Mouse (Mus musculus): ENCODE data around the gene Upb1. TPM values are rescaled to one million over a fixed set of nuclear protein-coding genes. Genes with fewer than 3 reads are reported as not detected.
A peak's percentile ranks its signal among the peaks of the same experiment; 100 is the strongest.
"Not testable (repeated sequence)": the region's sequence is repeated elsewhere in the genome, so short reads cannot be mapped to it uniquely, and the experiment has no call there.

Gene Upb1
- polyA plus RNA-seq, 1 experiment from 2014 or later = not detected

GRCm38 (mm10) chr10:75445030-75445429 is 44.1 kb downstream of the Upb1 start:
- no peak overlapping the region for H3K4me3 ChIP-seq
- ATAC-seq (ENCODE audit: low read depth) = no peak
- no peaks in the 10 kb centered on the region for H3K36me3 ChIP-seq
- no peaks in the 10 kb centered on the region for H3K9me3 ChIP-seq
- no peaks in the 10 kb centered on the region; the same call in 1 of the 2 replicates for H3K27me3 ChIP-seq
- no peak overlapping the region for H3K4me2 ChIP-seq
- WGBS = 75% methylated on average over 8 of the region's 8 CpGs
- no peak overlapping the region for H3K27ac ChIP-seq (replicated peaks)
- H3K4me1 ChIP-seq (replicated peaks) = peaks cover 19% of the 10 kb centered on the region
- no peak overlapping the region for H3K9ac ChIP-seq

GRCm38 (mm10) chr10:75446501-75447083 is 45.7 kb downstream of the Upb1 start:
- Histone ChIP-seq H3K4me1 (replicated peaks) (peaks cover 32% of the 10 kb centered on the region), H3K27me3 (no peaks in the 10 kb centered on the region; the same call in 1 of the 2 replicates), H3K9me3 (no peaks in the 10 kb centered on the region), H3K27ac (replicated peaks) (no peak overlapping the region; the same call in 1 of the 2 replicates), H3K36me3 (no peaks in the 10 kb centered on the region), H3K9ac (no peak overlapping the region), H3K4me2 (no peak overlapping the region), H3K4me3 (no peak overlapping the region)
- 67% methylated on average over 13 of the region's 13 CpGs for WGBS
- ATAC-seq (ENCODE audit: low read depth) = no peak

- H3K27ac ChIP-seq (replicated peaks) = no peak overlapping the region
- H3K36me3 ChIP-seq = no peaks in the 10 kb centered on the region
- H3K27me3 ChIP-seq = no peaks in the 10 kb centered on the region; the same call in 1 of the 2 replicates
- H3K4me1 ChIP-seq (replicated peaks) = peaks cover 38% of the 10 kb centered on the region
- H3K4me2 ChIP-seq = no peak overlapping the region
- WGBS = 83% methylated on average over 11 of the region's 11 CpGs
- no peak overlapping the region for H3K9ac ChIP-seq
- ATAC-seq (ENCODE audit: low read depth) = no peak
- no peak overlapping the region for H3K4me3 ChIP-seq
- no peaks in the 10 kb centered on the region for H3K9me3 ChIP-seq
Observed at GRCm38 (mm10) chr10:75447489-75447888, 46.6 kb downstream of the Upb1 start.

GRCm38 (mm10) chr10:75448806-75449420 is 48.0 kb downstream of the Upb1 start:
- H3K27me3 ChIP-seq = no peaks in the 10 kb centered on the region; the same call in 1 of the 2 replicates
- no peak for ATAC-seq (ENCODE audit: low read depth)
- H3K4me3 ChIP-seq = no peak overlapping the region
- no peak overlapping the region for H3K4me2 ChIP-seq
- peaks cover 38% of the 10 kb centered on the region for H3K4me1 ChIP-seq (replicated peaks)
- H3K27ac ChIP-seq (replicated peaks) = no peak overlapping the region
- no peaks in the 10 kb centered on the region for H3K36me3 ChIP-seq
- 75% methylated on average over 6 of the region's 6 CpGs for WGBS
- H3K9ac ChIP-seq = no peak overlapping the region
- H3K9me3 ChIP-seq = no peaks in the 10 kb centered on the region

GRCm38 (mm10) chr10:75450331-75450730 is 49.4 kb downstream of the Upb1 start:
- Histone ChIP-seq H3K36me3 (no peaks in the 10 kb centered on the region), H3K9me3 (no peaks in the 10 kb centered on the region), H3K4me1 (replicated peaks) (peaks cover 26% of the 10 kb centered on the region), H3K4me3 (no peak overlapping the region), H3K4me2 (no peak overlapping the region), H3K27me3 (no peaks in the 10 kb centered on the region; the same call in 1 of the 2 replicates), H3K9ac (no peak overlapping the region), H3K27ac (replicated peaks) (peak overlapping the region; percentile 42; the same call in 1 of the 2 replicates)
- WGBS = 91% methylated on average over 8 of the region's 8 CpGs
- no peak for ATAC-seq (ENCODE audit: low read depth)

GRCm38 (mm10) chr10:75451036-75451786 is 50.3 kb downstream of the Upb1 start:
- H3K27ac ChIP-seq (replicated peaks) = peak overlapping the region; percentile 42

GRCm38 (mm10) chr10:75456061-75456831 is 55.3 kb downstream of the Upb1 start:
- H3K27ac ChIP-seq (replicated peaks); H3K27me3 ChIP-seq; H3K4me3 ChIP-seq; H3K36me3 ChIP-seq; H3K9ac ChIP-seq; H3K9me3 ChIP-seq; H3K4me2 ChIP-seq: not testable (repeated sequence)
- H3K4me1 ChIP-seq (replicated peaks) = peaks cover 13% of the 10 kb centered on the region
- 62% methylated on average over 12 of the region's 18 CpGs for WGBS
- peak; percentile 72 for ATAC-seq (ENCODE audit: low read depth)

More at GRCm38 (mm10) chr10:75451036-75451786, 50.3 kb downstream of the Upb1 start:
- ATAC-seq (ENCODE audit: low read depth) = peak; percentile 74
- peaks cover 29% of the 10 kb centered on the region for H3K4me1 ChIP-seq (replicated peaks)
- H3K9ac ChIP-seq = no peak overlapping the region
- no peak overlapping the region for H3K4me3 ChIP-seq
- no peaks in the 10 kb centered on the region for H3K36me3 ChIP-seq
- H3K27me3 ChIP-seq = no peaks in the 10 kb centered on the region; the same call in 1 of the 2 replicates
- no peak overlapping the region for H3K4me2 ChIP-seq
- WGBS = 33% methylated on average over 10 of the region's 10 CpGs
- H3K9me3 ChIP-seq = no peaks in the 10 kb centered on the region

- no peaks in the 10 kb centered on the region for H3K36me3 ChIP-seq
- no peaks in the 10 kb centered on the region for H3K9me3 ChIP-seq
- 0 out of 2 replicates have a peak, but pooled peaks cover 4% of the 10 kb centered on the region for H3K4me1 ChIP-seq (replicated peaks)
- no peak overlapping the region for H3K4me2 ChIP-seq
- 63% methylated on average over 1 of the region's 1 CpGs for WGBS
- no peak overlapping the region for H3K4me3 ChIP-seq
- no peak overlapping the region for H3K9ac ChIP-seq
- H3K27ac ChIP-seq (replicated peaks) = no peak overlapping the region
- no peaks in the 10 kb centered on the region for H3K27me3 ChIP-seq
- no peak for ATAC-seq (ENCODE audit: low read depth)
Observed at GRCm38 (mm10) chr10:75457852-75458251, 56.9 kb downstream of the Upb1 start.

- Histone ChIP-seq H3K27ac (replicated peaks) (no peak overlapping the region), H3K36me3 (no peaks in the 10 kb centered on the region), H3K9me3 (no peaks in the 10 kb centered on the region), H3K4me3 (no peak overlapping the region), H3K4me2 (no peak overlapping the region), H3K4me1 (replicated peaks) (0 out of 2 replicates have a peak, but pooled peaks cover 4% of the 10 kb centered on the region), H3K9ac (no peak overlapping the region), H3K27me3 (no peaks in the 10 kb centered on the region)
- no peak for ATAC-seq (ENCODE audit: low read depth)
- 85% methylated on average over 4 of the region's 4 CpGs for WGBS
Observed at GRCm38 (mm10) chr10:75458329-75458728, 57.4 kb downstream of the Upb1 start.

- no peak overlapping the region for H3K4me2 ChIP-seq
- no peaks in the 10 kb centered on the region for H3K9me3 ChIP-seq
- no peak for ATAC-seq (ENCODE audit: low read depth)
- no peaks in the 10 kb centered on the region for H3K36me3 ChIP-seq
- H3K9ac ChIP-seq = no peak overlapping the region
- no peaks in the 10 kb centered on the region for H3K27me3 ChIP-seq
- no peak overlapping the region for H3K27ac ChIP-seq (replicated peaks)
- H3K4me3 ChIP-seq = no peak overlapping the region
- 82% methylated on average over 3 of the region's 3 CpGs for WGBS
- H3K4me1 ChIP-seq (replicated peaks) = peaks cover 5% of the 10 kb centered on the region; the same call in 1 of the 2 replicates
Observed at GRCm38 (mm10) chr10:75462728-75463127, 61.8 kb downstream of the Upb1 start.

- no peaks in the 10 kb centered on the region for H3K9me3 ChIP-seq
- H3K36me3 ChIP-seq = no peaks in the 10 kb centered on the region
- peaks cover 5% of the 10 kb centered on the region; the same call in 1 of the 2 replicates for H3K4me1 ChIP-seq (replicated peaks)
- no peaks in the 10 kb centered on the region for H3K27me3 ChIP-seq
- no peak overlapping the region for H3K4me2 ChIP-seq
- H3K4me3 ChIP-seq = no peak overlapping the region
- no peak overlapping the region for H3K9ac ChIP-seq
- no peak for ATAC-seq (ENCODE audit: low read depth)
- peak overlapping the region; percentile 38; the same call in 1 of the 2 replicates for H3K27ac ChIP-seq (replicated peaks)
- 68% methylated on average over 6 of the region's 6 CpGs for WGBS
Observed at GRCm38 (mm10) chr10:75465781-75466550, 65.1 kb downstream of the Upb1 start.

Measured in neural tube, embryonic 13.5 days (tissue).